8 mouse cellular contexts compared by ENCODE assay signal in the genomic region with DNA sequence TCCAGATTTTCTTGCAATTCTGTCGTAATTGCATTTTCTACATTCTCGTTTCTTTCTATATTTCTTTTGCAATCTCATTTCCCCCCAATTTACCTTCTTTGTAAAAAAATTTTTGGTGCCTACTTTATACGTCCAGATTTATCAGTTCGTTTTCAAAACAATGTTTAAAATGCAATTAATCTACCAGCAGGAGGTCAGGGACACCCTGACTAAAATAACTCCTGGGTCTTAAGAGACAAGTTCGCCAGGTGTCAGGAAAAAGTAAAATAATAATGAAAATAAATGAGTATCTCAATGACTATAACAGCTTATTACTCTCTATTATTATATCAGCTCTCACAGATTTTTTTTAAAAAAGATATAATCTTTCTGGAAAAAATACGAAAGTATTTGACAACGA. TPM values are rescaled to one million over a fixed set of nuclear protein-coding genes. Genes with fewer than 3 reads are reported as not detected.
DNase-seq lines count a peak whose midpoint lies in the region; ATAC-seq and TF ChIP-seq lines count a peak whose summit lies in the region.

No protein-coding gene starts in this region.

- no peak for DNase-seq in lung, postnatal 0 days (ENCODE audit: low spot score)
- DNase-seq in lung, postnatal 25 days (ENCODE audit: low spot score), result no peak
- DNase-seq in forebrain, embryonic 11.5 days (ENCODE audit: low spot score), result no peak
- DNase-seq in adrenal gland, postnatal 36 days, result no peak
- DNase-seq in ovary, postnatal 10 days (ENCODE audit: low spot score), result no peak
- no peak for DNase-seq in left cerebral cortex, postnatal 14 days (ENCODE audit: low spot score in 2 of 2)

- no peak for TF ChIP-seq EP300 in lung, postnatal 0 days (IDR thresholded peaks at IDR 0.05)

- WGBS in lung, postnatal 0 days, result 22% methylated on average over 7 of the region's 7 CpGs
- WGBS in forebrain, embryonic 11.5 days, result 11% methylated on average over 7 of the region's 7 CpGs
- WGBS in limb, embryonic 12.5 days, result 15% methylated on average over 7 of the region's 7 CpGs
- 11% methylated on average over 7 of the region's 7 CpGs for WGBS in olfactory bulb, adult 2 months

- H3K4me3 ChIP-seq in lung, postnatal 0 days (ENCODE audit: low read depth, low read length), result peak overlapping the region; percentile 56
- H3K4me3 ChIP-seq in forebrain, embryonic 11.5 days (ENCODE audit: low read depth, low read length), result peak overlapping the region; percentile 49
- H3K4me3 ChIP-seq in limb, embryonic 12.5 days (replicated peaks), result peak overlapping the region; percentile 59
- peak overlapping the region; percentile 75 for H3K4me3 ChIP-seq in olfactory bulb, adult 2 months (ENCODE audit: insufficient read depth, low read depth, low read length)

- no peaks in the 10 kb centered on the region for H3K9me3 ChIP-seq in lung, postnatal 0 days (ENCODE audit: low read length)
- no peaks in the 10 kb centered on the region for H3K9me3 ChIP-seq in forebrain, embryonic 11.5 days (ENCODE audit: control insufficient read depth, low read length)
- H3K9me3 ChIP-seq in limb, embryonic 12.5 days, result no peaks in the 10 kb centered on the region

- no peaks in the 10 kb centered on the region for H3K27me3 ChIP-seq in lung, postnatal 0 days (replicated peaks; ENCODE audit: insufficient read depth, low read length)
- H3K27me3 ChIP-seq in forebrain, embryonic 11.5 days (ENCODE audit: control insufficient read depth, insufficient read depth, low read length), result no peaks in the 10 kb centered on the region
- H3K27me3 ChIP-seq in limb, embryonic 12.5 days, result peaks cover 22% of the 10 kb centered on the region

- no peak for TF ChIP-seq POLR2A in olfactory bulb, adult 2 months (IDR thresholded peaks at IDR 0.05; ENCODE audit: insufficient read depth, low read depth, low read length)

- peak overlapping the region; percentile 49; the same call in 1 of the 2 replicates for H3K9ac ChIP-seq in lung, postnatal 0 days (replicated peaks; ENCODE audit: low read depth)
- peak overlapping the region; percentile 36 for H3K9ac ChIP-seq in forebrain, embryonic 11.5 days (ENCODE audit: low read length)
- no peak overlapping the region for H3K9ac ChIP-seq in limb, embryonic 12.5 days (replicated peaks)

- H3K4me2 ChIP-seq in lung, postnatal 0 days (replicated peaks; ENCODE audit: low read depth, low read length), result peak overlapping the region; percentile 62
- H3K4me2 ChIP-seq in forebrain, embryonic 11.5 days (ENCODE audit: low read depth, low read length, severe bottlenecking), result peak overlapping the region; percentile 68
- H3K4me2 ChIP-seq in limb, embryonic 12.5 days, result peak overlapping the region; percentile 96

- intact Hi-C loops in left cerebral cortex, postnatal 14 days (cut with DNase I), result loop anchor here (5.0 to 10.0 kb wide), 2 partner anchors 247 to 1325 kb away; no protein-coding TSS in a partner anchor

- no peak for TF ChIP-seq CTCF in lung, postnatal 0 days (IDR thresholded peaks at IDR 0.05)
- TF ChIP-seq CTCF in olfactory bulb, adult 2 months (IDR thresholded peaks at IDR 0.05; ENCODE audit: insufficient read depth, low read depth, low read length), result no peak

- peak overlapping the region; percentile 93 for H3K27ac ChIP-seq in lung, postnatal 0 days (ENCODE audit: low read length)
- peak overlapping the region; percentile 83; the same call in 1 of the 2 replicates for H3K27ac ChIP-seq in forebrain, embryonic 11.5 days (ENCODE audit: low read depth, low read length)
- H3K27ac ChIP-seq in limb, embryonic 12.5 days, result no peak overlapping the region
- H3K27ac ChIP-seq in olfactory bulb, adult 2 months (ENCODE audit: insufficient read depth, low read depth, low read length), result peak overlapping the region; percentile 58

- ATAC-seq in lung, postnatal 0 days, result no peak
- no peak for ATAC-seq in forebrain, embryonic 11.5 days (replicated peaks; ENCODE audit: low FRiP score)
- ATAC-seq in limb, embryonic 12.5 days (ENCODE audit: insufficient number of reproducible peaks, insufficient read depth, low FRiP score, low TSS enrichment, low read depth), result no peak

- no peaks in the 10 kb centered on the region for H3K4me1 ChIP-seq in lung, postnatal 0 days (ENCODE audit: insufficient read depth, low read depth, low read length)
- peaks cover 5% of the 10 kb centered on the region; the same call in 1 of the 2 replicates for H3K4me1 ChIP-seq in forebrain, embryonic 11.5 days (replicated peaks; ENCODE audit: control insufficient read depth, insufficient read depth, low read length)
- peaks cover 18% of the 10 kb centered on the region for H3K4me1 ChIP-seq in limb, embryonic 12.5 days (replicated peaks)
- peaks cover 2% of the 10 kb centered on the region; the same call in 1 of the 2 replicates for H3K4me1 ChIP-seq in olfactory bulb, adult 2 months (ENCODE audit: control insufficient read depth, insufficient read depth, low read length)

- H3K36me3 ChIP-seq in lung, postnatal 0 days (ENCODE audit: insufficient read depth, low read length), result no peaks in the 10 kb centered on the region
- H3K36me3 ChIP-seq in forebrain, embryonic 11.5 days (ENCODE audit: control insufficient read depth, insufficient read depth, low read length), result no peaks in the 10 kb centered on the region
- H3K36me3 ChIP-seq in limb, embryonic 12.5 days, result no peaks in the 10 kb centered on the region

RNA-seq across cellular contexts. Expression of gene Zeb2, which starts 0.4 kb away (rescaled TPM):
- polyA plus RNA-seq in lung, postnatal 0 days (2015; fragmentation: Nextera tagmentation; extraction: Ambion mirVana), result 36.4 and 44.9 TPM in 2 replicates
- polyA plus RNA-seq in forebrain, embryonic 11.5 days (2014; fragmentation: Nextera tagmentation; extraction: Ambion mirVana), result 45.6 and 50.0 TPM in 2 replicates
- 12.3 and 14.8 TPM in 2 replicates for polyA plus RNA-seq in limb, embryonic 12.5 days (2016; fragmentation: Nextera tagmentation; extraction: Ambion mirVana)
- 125 and 1,127 TPM in 2 replicates for polyA plus RNA-seq in olfactory bulb, adult 2 months (2012; ENCODE audit: insufficient read depth, insufficient read length, low replicate concordance, missing spikeins)
- total RNA-seq in adrenal gland, postnatal 36 days (2021), result 100 to 1,000 TPM; 173 to 184 TPM
- 100 to 1,000 TPM; 199 to 209 TPM for total RNA-seq in left cerebral cortex, postnatal 14 days (2021)
